Comparison of ENCODE assay signal across 49 mouse cellular contexts in genomic region chr2:74602483-74602882, GRCm38 (mm10). TPM values are rescaled to one million over a fixed set of nuclear protein-coding genes. Genes with fewer than 3 reads are reported as not detected.
"Had no signal": no experiment of that assay in that cellular context is flagged by ENCODE, and none has a peak within 500 bp of the region (broad histone marks: within the 10 kb centered on the region; RNA-seq: fewer than 3 reads in every experiment).

No protein-coding gene starts in this region.

- H3K36me3 ChIP-seq: heart, embryonic 10.5 days; heart, embryonic 12.5 days; heart, embryonic 13.5 days; heart, embryonic 15.5 days; hindbrain, embryonic 10.5 days; hindbrain, embryonic 12.5 days; hindbrain, embryonic 13.5 days; hindbrain, embryonic 15.5 days; intestine, embryonic 15.5 days; kidney, embryonic 15.5 days had no signal

- H3K4me3 ChIP-seq: heart, embryonic 10.5 days; heart, embryonic 12.5 days; heart, embryonic 13.5 days; heart, embryonic 15.5 days; hindbrain, embryonic 10.5 days; hindbrain, embryonic 12.5 days; hindbrain, embryonic 13.5 days; hindbrain, embryonic 15.5 days; intestine, embryonic 15.5 days; kidney, embryonic 15.5 days; layer of hippocampus, adult 2 months; left cerebral cortex, adult 2 months had no signal

- H3K27ac ChIP-seq: heart, embryonic 10.5 days; heart, embryonic 13.5 days; heart, embryonic 15.5 days; hindbrain, embryonic 10.5 days; hindbrain, embryonic 12.5 days; hindbrain, embryonic 13.5 days; hindbrain, embryonic 14.5 days; hindbrain, embryonic 15.5 days; hindbrain, postnatal 0 days; intestine, embryonic 15.5 days; kidney, embryonic 15.5 days; kidney, postnatal 0 days; layer of hippocampus, adult 2 months; left cerebral cortex, adult 2 months had no signal

- H3K4me1 ChIP-seq: heart, embryonic 10.5 days; heart, embryonic 12.5 days; heart, embryonic 13.5 days; heart, embryonic 15.5 days; hindbrain, embryonic 10.5 days; hindbrain, embryonic 12.5 days; hindbrain, embryonic 13.5 days; hindbrain, embryonic 15.5 days; intestine, embryonic 15.5 days; kidney, embryonic 15.5 days had no signal

- DNase-seq: heart, postnatal 10 days; heart, postnatal 14 days; heart, postnatal 36 days; heart, postnatal 4 days; kidney, adult 11 months; kidney, adult 18-20 months; kidney, adult 2 months; kidney, adult 9 months; kidney, postnatal 10 days; kidney, postnatal 14 days; kidney, postnatal 25 days; kidney, postnatal 36 days; kidney, postnatal 4 days; layer of hippocampus, adult 9-11 months; layer of hippocampus, postnatal 36 days had no signal

- H3K9me3 ChIP-seq: heart, embryonic 10.5 days; heart, embryonic 12.5 days; heart, embryonic 15.5 days; hindbrain, embryonic 12.5 days; hindbrain, embryonic 13.5 days; hindbrain, embryonic 15.5 days; intestine, embryonic 15.5 days had no signal

- H3K9ac ChIP-seq: heart, embryonic 12.5 days; heart, embryonic 13.5 days; heart, embryonic 15.5 days; hindbrain, embryonic 12.5 days; hindbrain, embryonic 13.5 days; hindbrain, embryonic 14.5 days; hindbrain, embryonic 15.5 days; intestine, embryonic 15.5 days; kidney, embryonic 15.5 days had no signal

- H3K27me3 ChIP-seq: heart, embryonic 12.5 days; heart, embryonic 13.5 days; heart, embryonic 15.5 days; hindbrain, embryonic 12.5 days; hindbrain, embryonic 13.5 days; hindbrain, embryonic 15.5 days; intestine, embryonic 15.5 days; kidney, embryonic 15.5 days had no signal

RNA-seq across cellular contexts. Expression of gene Evx2, which starts 56.9 kb away (rescaled TPM):
- total RNA-seq: heart, postnatal 10 days; heart, postnatal 14 days; heart, postnatal 25 days; heart, postnatal 36 days; heart, postnatal 4 days; hematopoietic stem cell, adult 5-6 weeks; layer of hippocampus, adult 18-20 months; layer of hippocampus, adult 2 months; layer of hippocampus, adult 8-10 months; layer of hippocampus, postnatal 10 days; layer of hippocampus, postnatal 14 days; layer of hippocampus, postnatal 25 days; layer of hippocampus, postnatal 36 days; left cerebral cortex, adult 18-20 months; left cerebral cortex, adult 2 months; left cerebral cortex, adult 8-10 months had no signal
- polyA plus RNA-seq: heart, embryonic 10.5 days; heart, embryonic 11.5 days; heart, embryonic 12.5 days; heart, embryonic 13.5 days; heart, embryonic 14.5 days; heart, embryonic 15.5 days; heart, embryonic 16.5 days; heart, postnatal 0 days; inflammation-experienced regulatory T-cells, adult 6 months; intestine, embryonic 14.5 days; intestine, postnatal 0 days; kidney, adult 2 months; kidney, embryonic 14.5 days; kidney, embryonic 15.5 days; kidney, embryonic 16.5 days; large intestine, adult 2 months had no signal
